Mouse (Mus musculus) heart, embryonic 11.5 days (tissue): ENCODE results near the gene BC005561. TPM values are rescaled to one million over a fixed set of nuclear protein-coding genes. Genes with fewer than 3 reads are reported as not detected.

ENCODE experiments used
- ATAC-seq: fragments of 200-750 bp; cut with Nextera tagmentation; replicated peaks from 2 replicates; pipeline ENCODE4 v1.8.0; 2017; ENCODE audit warnings: moderate library complexity; ENCODE audit not compliant: insufficient number of reproducible peaks, low FRiP score, low TSS enrichment
- H3K27ac ChIP-seq: fragments of 300-500 bp; sonication (generic); 2 replicates; pipeline ENCODE4 v1.5.1; 2014; ENCODE audit warnings: mild to moderate bottlenecking, low read depth, low read length
- H3K27me3 ChIP-seq: fragments of 300-500 bp; sonication (generic); 2 replicates; pipeline ENCODE4 v1.6.1; 2014; ENCODE audit warnings: mild to moderate bottlenecking, low read length, mixed read lengths; ENCODE audit not compliant: control insufficient read depth, insufficient read depth
- H3K36me3 ChIP-seq: fragments of 300-500 bp; sonication (generic); 2 replicates; pipeline ENCODE4 v1.6.1; 2014; ENCODE audit warnings: mild to moderate bottlenecking, low read length, moderate library complexity, mixed read lengths; ENCODE audit not compliant: control insufficient read depth, insufficient read depth
- H3K4me1 ChIP-seq: fragments of 300-500 bp; sonication (generic); 2 replicates; pipeline ENCODE4 v1.6.1; 2014; ENCODE audit warnings: low read length; ENCODE audit not compliant: control insufficient read depth, insufficient read depth
- H3K4me2 ChIP-seq: fragments of 300-500 bp; sonication (generic); 2 replicates; pipeline ENCODE4 v1.6.1; 2014; ENCODE audit warnings: mild to moderate bottlenecking, moderate library complexity
- H3K4me3 ChIP-seq: fragments of 300-500 bp; sonication (generic); 2 replicates; pipeline ENCODE4 v1.5.1; 2014; ENCODE audit warnings: low read depth, low read length
- H3K9ac ChIP-seq: fragments of 300-500 bp; sonication (generic); 2 replicates; pipeline ENCODE4 v1.6.1; 2014; ENCODE audit warnings: mild to moderate bottlenecking, low read depth, low read length, moderate library complexity
- H3K9me3 ChIP-seq: fragments of 300-500 bp; sonication (generic); replicated peaks from 2 replicates; pipeline ENCODE4 v1.6.1; 2016; ENCODE audit warnings: low read length; ENCODE audit not compliant: control insufficient read depth
- WGBS: fragments of 180-500 bp; shearing (Covaris S2); extraction: QIAGEN DNeasy Blood & Tissue Kit; methylation state at CpG from one replicate; pipeline ENCODE4 v1.1.7; 2014; ENCODE audit not compliant: insufficient replicate concordance; 5-methylcytosine and 5-hydroxymethylcytosine counted together
- polyA plus RNA-seq: library from polyadenylated mRNA; unstranded; fragments of >200 nt; fragmentation: Nextera tagmentation; extraction: Ambion mirVana; gene quantifications from 2 replicates; pipeline ENCODE4 v1.2.1, GENCODE M21; 2014

BC005561 gene
- polyA plus RNA-seq, 1 experiment from 2014 or later, result 9.9 TPM

GRCm38 (mm10) chr5:104468586-104468985 is 39.6 kb upstream of the BC005561 start:
- H3K9ac ChIP-seq, result no peak overlapping the region
- no peak overlapping the region for H3K4me2 ChIP-seq
- H3K4me1 ChIP-seq, result no peaks in the 10 kb centered on the region
- H3K9me3 ChIP-seq, result no peaks in the 10 kb centered on the region
- H3K27ac ChIP-seq, result no peak overlapping the region
- H3K4me3 ChIP-seq, result no peak overlapping the region
- H3K36me3 ChIP-seq, result peaks cover 20% of the 10 kb centered on the region
- 86% methylated on average over 5 of the region's 5 CpGs for WGBS
- H3K27me3 ChIP-seq, result no peaks in the 10 kb centered on the region
- ATAC-seq, result no peak

GRCm38 (mm10) chr5:104470981-104471391 is 37.2 kb upstream of the BC005561 start:
- Histone ChIP-seq H3K27ac (no peak overlapping the region), H3K9me3 (no peaks in the 10 kb centered on the region), H3K4me3 (no peak overlapping the region), H3K9ac (no peak overlapping the region), H3K4me2 (no peak overlapping the region), H3K4me1 (no peaks in the 10 kb centered on the region), H3K27me3 (no peaks in the 10 kb centered on the region), H3K36me3 (peaks cover 18% of the 10 kb centered on the region)
- ATAC-seq, result no peak
- 89% methylated on average over 5 of the region's 5 CpGs for WGBS

- WGBS, result 91% methylated on average over 8 of the region's 8 CpGs
- Histone ChIP-seq H3K36me3 (peaks cover 17% of the 10 kb centered on the region), H3K9ac (no peak overlapping the region), H3K4me1 (no peaks in the 10 kb centered on the region), H3K9me3 (no peaks in the 10 kb centered on the region), H3K27ac (no peak overlapping the region), H3K27me3 (no peaks in the 10 kb centered on the region), H3K4me2 (no peak overlapping the region), H3K4me3 (no peak overlapping the region)
- ATAC-seq, result no peak
Observed at GRCm38 (mm10) chr5:104472371-104472770, 35.8 kb upstream of the BC005561 start.

- no peak overlapping the region for H3K4me3 ChIP-seq
- no peaks in the 10 kb centered on the region for H3K4me1 ChIP-seq
- no peak overlapping the region for H3K9ac ChIP-seq
- no peak overlapping the region for H3K27ac ChIP-seq
- no peaks in the 10 kb centered on the region for H3K27me3 ChIP-seq
- 79% methylated on average over 7 of the region's 7 CpGs for WGBS
- H3K4me2 ChIP-seq, result no peak overlapping the region
- no peak; the same call in 1 of the 2 replicates for ATAC-seq
- H3K9me3 ChIP-seq, result no peaks in the 10 kb centered on the region
- H3K36me3 ChIP-seq, result peaks cover 28% of the 10 kb centered on the region
Observed at GRCm38 (mm10) chr5:104480367-104480766, 27.8 kb upstream of the BC005561 start.

GRCm38 (mm10) chr5:104482856-104483255 is 25.3 kb upstream of the BC005561 start:
- no peak overlapping the region for H3K4me2 ChIP-seq
- ATAC-seq, result no peak
- 83% methylated on average over 8 of the region's 8 CpGs for WGBS
- H3K4me1 ChIP-seq, result no peaks in the 10 kb centered on the region
- H3K27me3 ChIP-seq, result no peaks in the 10 kb centered on the region
- no peak overlapping the region for H3K4me3 ChIP-seq
- H3K9me3 ChIP-seq, result no peaks in the 10 kb centered on the region
- peaks cover 23% of the 10 kb centered on the region for H3K36me3 ChIP-seq
- H3K27ac ChIP-seq, result no peak overlapping the region
- H3K9ac ChIP-seq, result no peak overlapping the region

- peaks cover 10% of the 10 kb centered on the region; the same call in 1 of the 2 replicates for H3K36me3 ChIP-seq
- no peak overlapping the region for H3K27ac ChIP-seq
Observed at GRCm38 (mm10) chr5:104491561-104491960, 16.6 kb upstream of the BC005561 start.

GRCm38 (mm10) chr5:104504883-104505282 is 3.3 kb upstream of the BC005561 start:
- Histone ChIP-seq H3K27ac (no peak overlapping the region), H3K9ac (no peak overlapping the region), H3K4me2 (no peak overlapping the region), H3K4me1 (peaks cover 8% of the 10 kb centered on the region; the same call in 1 of the 2 replicates), H3K36me3 (peaks cover 10% of the 10 kb centered on the region; the same call in 1 of the 2 replicates), H3K4me3 (no peak overlapping the region), H3K9me3 (no peaks in the 10 kb centered on the region), H3K27me3 (no peaks in the 10 kb centered on the region)
- WGBS, result 76% methylated on average over 2 of the region's 2 CpGs
- ATAC-seq, result no peak

More at GRCm38 (mm10) chr5:104491561-104491960, 16.6 kb upstream of the BC005561 start:
- Histone ChIP-seq H3K4me1 (no peaks in the 10 kb centered on the region), H3K27me3 (no peaks in the 10 kb centered on the region), H3K4me3 (no peak overlapping the region), H3K9me3 (no peaks in the 10 kb centered on the region), H3K4me2 (no peak overlapping the region), H3K9ac (no peak overlapping the region)
- ATAC-seq, result no peak
- 55% methylated on average over 5 of the region's 5 CpGs for WGBS

GRCm38 (mm10) chr5:104507829-104508194 is 340 bp upstream of the BC005561 start:
- Histone ChIP-seq H3K27me3 (no peaks in the 10 kb centered on the region), H3K4me1 (peaks cover 8% of the 10 kb centered on the region; the same call in 1 of the 2 replicates), H3K4me3 (peak overlapping the region; percentile 91), H3K9me3 (no peaks in the 10 kb centered on the region), H3K9ac (peak overlapping the region; percentile 92), H3K36me3 (peaks cover 5% of the 10 kb centered on the region; the same call in 1 of the 2 replicates), H3K4me2 (peak overlapping the region; percentile 74), H3K27ac (peak overlapping the region; percentile 88; the same call in 1 of the 2 replicates)
- no peak for ATAC-seq
- whole genome bisulfite sequencing, result 3% methylated on average over 2 of the region's 2 CpGs

GRCm38 (mm10) chr5:104511211-104511610 is 3.1 kb downstream of the BC005561 start:
- H3K4me1 ChIP-seq, result peaks cover 8% of the 10 kb centered on the region; the same call in 1 of the 2 replicates
- H3K4me3 ChIP-seq, result no peak overlapping the region
- no peak overlapping the region for H3K27ac ChIP-seq
- H3K36me3 ChIP-seq, result no peaks in the 10 kb centered on the region
- no peaks in the 10 kb centered on the region for H3K9me3 ChIP-seq
- no peak overlapping the region for H3K9ac ChIP-seq
- no peak overlapping the region for H3K4me2 ChIP-seq
- no peaks in the 10 kb centered on the region for H3K27me3 ChIP-seq
- no peak for ATAC-seq
- WGBS, result 91% methylated on average over 3 of the region's 3 CpGs
